Mouse (Mus musculus) midbrain, embryonic 16.5 days (tissue): ENCODE measurements around the gene Sema4c. TPM values are rescaled to one million over a fixed set of nuclear protein-coding genes. Genes with fewer than 3 reads are reported as not detected.

Experiments used
- ATAC-seq: fragments of 200-750 bp; cut with Nextera tagmentation; 2 replicates; pipeline ENCODE4 v1.8.0; 2017; ENCODE audit warnings: moderate TSS enrichment
- H3K27ac ChIP-seq: fragments of 300-500 bp; sonication (generic); 2 replicates; pipeline ENCODE4 v1.5.1; 2014; ENCODE audit warnings: mild to moderate bottlenecking, low read length, mixed read lengths
- H3K27me3 ChIP-seq: fragments of 300-500 bp; sonication (generic); 2 replicates; pipeline ENCODE4 v1.6.1; 2014; ENCODE audit warnings: low read depth, low read length, mixed read lengths; ENCODE audit not compliant: control insufficient read depth, insufficient read depth
- H3K36me3 ChIP-seq: fragments of 300-500 bp; sonication (generic); 2 replicates; pipeline ENCODE4 v1.6.1; 2014; ENCODE audit warnings: mild to moderate bottlenecking, low read length, moderate library complexity, mixed read lengths; ENCODE audit not compliant: control insufficient read depth, insufficient read depth
- H3K4me1 ChIP-seq: fragments of 300-500 bp; sonication (generic); 2 replicates; pipeline ENCODE4 v1.6.1; 2014; ENCODE audit warnings: mild to moderate bottlenecking, low read length, mixed read lengths; ENCODE audit not compliant: control insufficient read depth, insufficient read depth
- H3K4me2 ChIP-seq: fragments of 300-500 bp; sonication (generic); 2 replicates; pipeline ENCODE4 v1.6.1; 2014; ENCODE audit warnings: mild to moderate bottlenecking, low read length, mixed read lengths
- H3K4me3 ChIP-seq: fragments of 300-500 bp; sonication (generic); 2 replicates; pipeline ENCODE4 v1.5.1; 2014; ENCODE audit warnings: low read depth, mild to moderate bottlenecking, low read length, moderate library complexity, mixed read lengths
- H3K9ac ChIP-seq: fragments of 300-500 bp; sonication (generic); 2 replicates; pipeline ENCODE4 v1.6.1; 2014; ENCODE audit warnings: low read depth, low read length, mixed read lengths
- H3K9me3 ChIP-seq: fragments of 300-500 bp; sonication (generic); replicated peaks from 2 replicates; pipeline ENCODE4 v1.6.1; 2014; ENCODE audit warnings: mild to moderate bottlenecking, low read length, mixed read lengths; ENCODE audit not compliant: control insufficient read depth, poor library complexity, severe bottlenecking
- WGBS: fragments of 180-500 bp; shearing (Covaris S2); extraction: QIAGEN DNeasy Blood & Tissue Kit; methylation state at CpG from one replicate; pipeline ENCODE4 v1.1.7; 2014; 5-methylcytosine and 5-hydroxymethylcytosine counted together
- polyA plus RNA-seq: library from polyadenylated mRNA; unstranded; fragments of >200 nt; fragmentation: Nextera tagmentation; extraction: Ambion mirVana; gene quantifications from 2 replicates; pipeline ENCODE4 v1.2.1, GENCODE M21; 2015

Sema4c gene
- polyA plus RNA-seq, 1 experiment from 2014 or later = 24.4 TPM

DNA sequence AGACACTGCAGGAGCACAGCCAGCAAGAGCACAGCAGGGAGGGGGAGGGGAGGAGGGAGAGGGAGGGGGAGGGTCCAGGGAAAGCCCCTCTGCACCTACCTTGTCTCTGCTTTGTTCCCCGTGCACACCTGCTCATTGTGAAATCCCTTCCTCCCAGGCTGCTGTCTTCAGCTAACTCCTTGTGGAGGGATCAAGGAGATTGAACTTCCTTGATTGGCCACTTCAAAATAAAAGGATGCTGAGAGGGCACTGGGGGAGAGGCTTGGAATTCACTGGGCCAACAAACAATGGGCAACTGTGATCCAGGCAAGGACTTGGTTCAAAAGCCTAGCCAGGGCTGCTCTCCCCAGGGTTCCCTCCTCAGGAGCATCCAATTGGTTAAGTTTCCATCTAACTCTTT is 35.0 kb upstream of the Sema4c start:
- no peak for ATAC-seq
- 9% methylated on average over 1 of the region's 1 CpGs for WGBS

DNA sequence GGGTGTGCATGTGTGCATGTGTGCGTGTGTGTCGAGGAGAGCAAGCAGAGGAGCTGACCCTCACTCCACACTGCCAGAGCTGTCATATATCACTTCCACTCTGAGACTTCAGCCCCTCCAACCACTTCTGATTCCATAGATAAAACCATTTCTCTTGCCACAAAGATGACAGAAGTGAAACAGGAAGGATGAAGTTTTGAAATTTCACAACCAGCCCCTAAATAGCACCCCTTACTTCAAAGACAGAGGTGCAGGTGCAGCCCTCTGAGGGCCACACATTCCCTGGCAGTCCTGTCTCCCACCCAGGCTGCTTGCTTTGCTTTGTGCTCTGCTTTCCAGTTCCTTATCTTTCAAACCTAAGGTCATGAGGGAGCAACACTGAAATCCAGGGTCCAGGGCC is 33.3 kb upstream of the Sema4c start:
- H3K36me3 ChIP-seq = no peaks in the 10 kb centered on the region
- WGBS = 84% methylated on average over 2 of the region's 2 CpGs
- no peaks in the 10 kb centered on the region for H3K9me3 ChIP-seq
- H3K9ac ChIP-seq = no peak overlapping the region
- no peak overlapping the region for H3K4me2 ChIP-seq
- no peaks in the 10 kb centered on the region for H3K27me3 ChIP-seq
- peaks cover 2% of the 10 kb centered on the region; the same call in 1 of the 2 replicates for H3K4me1 ChIP-seq
- ATAC-seq = no peak
- H3K27ac ChIP-seq = no peak overlapping the region
- no peak overlapping the region for H3K4me3 ChIP-seq

More for the DNA sequence above, 35.0 kb upstream of the Sema4c start:
- no peaks in the 10 kb centered on the region for H3K27me3 ChIP-seq
- no peak overlapping the region for H3K4me2 ChIP-seq
- H3K9ac ChIP-seq = no peak overlapping the region
- no peaks in the 10 kb centered on the region for H3K36me3 ChIP-seq
- H3K27ac ChIP-seq = no peak overlapping the region
- H3K4me1 ChIP-seq = peaks cover 2% of the 10 kb centered on the region; the same call in 1 of the 2 replicates
- H3K9me3 ChIP-seq = no peaks in the 10 kb centered on the region
- H3K4me3 ChIP-seq = no peak overlapping the region

DNA sequence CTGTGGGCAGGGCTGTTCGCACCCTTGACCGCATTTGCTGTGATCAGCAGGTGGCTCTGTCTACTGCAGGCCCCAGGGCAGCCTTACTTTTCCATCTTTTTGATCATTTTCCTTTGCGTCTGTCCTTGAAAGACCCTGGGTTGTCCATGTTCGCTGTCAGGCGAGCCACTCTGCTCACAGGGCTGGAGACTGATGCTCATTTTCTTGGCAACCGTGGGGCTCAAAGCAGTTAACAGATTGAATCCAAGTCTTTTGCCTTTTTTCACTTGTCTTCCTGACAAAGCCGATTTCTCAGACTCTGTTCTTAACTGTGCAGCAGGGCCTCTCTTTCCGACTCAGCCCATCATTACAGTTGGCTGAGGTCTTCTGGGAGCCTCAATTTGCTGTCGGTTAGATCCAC is 32.5 kb upstream of the Sema4c start:
- 50% methylated on average over 9 of the region's 9 CpGs for WGBS
- Histone ChIP-seq H3K4me1 (peaks cover 2% of the 10 kb centered on the region; the same call in 1 of the 2 replicates), H3K4me2 (no peak overlapping the region), H3K27me3 (no peaks in the 10 kb centered on the region), H3K9ac (no peak overlapping the region), H3K36me3 (no peaks in the 10 kb centered on the region), H3K4me3 (no peak overlapping the region), H3K9me3 (no peaks in the 10 kb centered on the region), H3K27ac (no peak overlapping the region)
- ATAC-seq = no peak

DNA sequence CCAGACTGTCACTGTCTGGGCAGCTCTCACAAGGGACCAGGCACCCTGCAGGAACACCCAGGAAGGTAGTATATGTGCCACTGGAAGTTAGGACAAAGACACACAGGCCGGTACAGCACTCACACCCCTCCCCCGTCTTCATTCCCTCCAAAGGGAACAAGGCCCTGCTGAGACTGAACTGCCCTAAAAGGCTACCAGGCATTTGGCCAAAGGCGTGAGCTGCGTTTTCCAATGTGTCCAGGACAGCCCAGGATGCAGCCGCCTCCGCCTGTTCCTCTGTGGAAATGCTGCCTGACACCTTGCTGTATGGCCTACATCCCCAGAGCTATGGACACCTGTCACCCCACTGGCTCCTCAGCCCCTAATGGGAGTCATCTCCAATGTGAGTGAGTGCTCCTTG is 31.3 kb upstream of the Sema4c start:
- Histone ChIP-seq H3K36me3 (no peaks in the 10 kb centered on the region), H3K9me3 (no peaks in the 10 kb centered on the region), H3K27ac (no peak overlapping the region), H3K4me3 (no peak overlapping the region), H3K9ac (no peak overlapping the region), H3K27me3 (no peaks in the 10 kb centered on the region), H3K4me2 (no peak overlapping the region), H3K4me1 (peaks cover 2% of the 10 kb centered on the region; the same call in 1 of the 2 replicates)
- no peak for ATAC-seq
- 48% methylated on average over 6 of the region's 6 CpGs for WGBS

DNA sequence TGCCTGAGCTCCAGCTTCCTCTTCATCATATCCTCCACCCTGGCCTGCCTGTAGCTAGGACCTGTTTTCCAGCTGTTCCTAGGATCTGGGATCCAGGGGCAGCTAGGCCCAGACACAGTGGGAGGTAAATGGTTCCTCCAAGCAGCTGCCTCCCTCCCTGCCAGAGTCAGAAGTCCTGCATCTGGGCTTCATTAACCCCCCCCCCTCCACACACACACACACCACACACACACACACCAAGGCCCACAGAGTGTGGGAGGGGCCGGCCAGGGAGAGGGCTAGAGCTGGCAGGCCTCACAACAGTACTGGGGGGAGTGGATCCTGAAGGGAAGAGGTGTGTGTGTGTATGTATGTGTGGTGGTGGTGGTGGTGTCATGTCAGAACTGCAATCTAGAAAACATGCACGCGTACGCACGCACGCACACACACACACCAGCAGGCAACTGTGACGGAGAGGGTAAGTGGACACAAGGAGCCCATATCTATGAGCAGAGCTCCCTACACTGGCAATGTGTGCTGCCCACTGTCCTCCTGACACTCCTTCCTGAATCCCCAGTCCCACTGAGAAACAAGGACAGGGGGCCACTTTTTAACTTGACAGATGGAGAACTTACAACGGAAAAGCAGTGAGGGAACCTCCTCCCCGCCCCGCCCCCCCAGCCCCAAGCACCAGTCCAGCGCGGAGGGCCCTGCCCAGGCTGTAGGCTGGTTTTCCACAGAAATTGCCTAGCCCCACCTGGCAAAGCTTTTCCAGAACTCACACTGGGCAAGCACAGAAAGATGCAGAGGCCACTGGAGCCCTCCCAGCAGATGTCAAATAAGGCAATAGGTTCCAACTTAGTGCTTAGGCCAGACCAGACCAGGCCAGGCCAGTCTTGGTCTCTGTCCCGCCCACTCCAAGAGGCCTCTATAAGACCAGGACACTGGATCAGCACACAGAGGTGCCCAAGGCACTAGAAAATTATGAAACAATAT is 30.6 kb upstream of the Sema4c start:
- Histone ChIP-seq H3K36me3 (no peaks in the 10 kb centered on the region), H3K4me2 (no peak overlapping the region), H3K27me3 (no peaks in the 10 kb centered on the region), H3K4me3 (no peak overlapping the region), H3K9ac (no peak overlapping the region), H3K27ac (no peak overlapping the region), H3K4me1 (peaks cover 2% of the 10 kb centered on the region; the same call in 1 of the 2 replicates), H3K9me3 (no peaks in the 10 kb centered on the region)
- 70% methylated on average over 13 of the region's 13 CpGs for WGBS
- no peak for ATAC-seq

DNA sequence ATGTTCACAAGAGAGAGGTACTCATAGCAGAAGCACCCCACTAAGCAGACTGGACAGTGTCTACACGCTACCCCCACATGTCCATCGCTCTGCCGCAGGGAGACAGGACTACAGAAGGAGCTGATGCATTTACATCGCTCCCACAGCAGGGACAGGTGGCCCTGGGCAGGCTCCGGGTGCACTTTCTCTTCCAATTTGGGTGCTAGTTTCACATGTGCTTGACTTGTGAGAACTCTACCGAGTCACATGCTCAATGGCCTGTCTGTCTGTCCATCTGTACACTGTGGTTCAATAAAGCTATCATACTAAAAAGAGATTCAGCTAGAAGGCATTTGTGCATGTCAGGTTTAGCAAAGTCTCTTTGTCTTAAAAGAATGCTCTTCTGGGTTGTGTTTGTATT is 29.7 kb upstream of the Sema4c start:
- Histone ChIP-seq H3K27me3 (peaks cover under 1% of the 10 kb centered on the region; the same call in 1 of the 2 replicates), H3K27ac (no peak overlapping the region), H3K36me3 (no peaks in the 10 kb centered on the region), H3K4me2 (no peak overlapping the region), H3K9me3 (no peaks in the 10 kb centered on the region), H3K9ac (no peak overlapping the region), H3K4me3 (no peak overlapping the region), H3K4me1 (peaks cover 2% of the 10 kb centered on the region; the same call in 1 of the 2 replicates)
- no peak for ATAC-seq
- WGBS = 88% methylated on average over 6 of the region's 6 CpGs

DNA sequence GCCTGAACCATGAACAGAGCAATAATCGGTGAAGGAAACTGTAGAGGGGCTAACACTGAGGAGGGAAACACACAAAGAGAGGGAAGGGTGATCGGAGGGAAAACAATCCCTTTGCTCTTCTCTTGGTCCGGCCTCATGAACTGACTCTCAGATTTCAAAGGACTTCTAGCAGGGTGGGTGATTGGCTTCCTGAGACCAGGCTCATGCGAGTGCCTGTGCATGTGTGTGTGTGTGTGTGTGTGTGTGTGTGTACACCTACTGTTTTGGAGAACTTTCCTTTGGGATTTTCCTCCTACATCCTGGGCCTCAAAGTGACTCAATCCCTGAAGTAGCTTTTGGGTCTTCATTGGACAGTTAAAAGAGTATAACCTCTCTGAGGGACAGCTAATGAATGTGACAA is 28.1 kb upstream of the Sema4c start:
- H3K9me3 ChIP-seq = no peaks in the 10 kb centered on the region
- H3K9ac ChIP-seq = no peak overlapping the region
- no peaks in the 10 kb centered on the region for H3K36me3 ChIP-seq
- no peak overlapping the region for H3K4me2 ChIP-seq
- WGBS = 42% methylated on average over 4 of the region's 4 CpGs
- H3K27me3 ChIP-seq = peaks cover 3% of the 10 kb centered on the region; the same call in 1 of the 2 replicates
- no peak overlapping the region for H3K27ac ChIP-seq
- H3K4me3 ChIP-seq = no peak overlapping the region
- peaks cover 2% of the 10 kb centered on the region; the same call in 1 of the 2 replicates for H3K4me1 ChIP-seq
- no peak for ATAC-seq

DNA sequence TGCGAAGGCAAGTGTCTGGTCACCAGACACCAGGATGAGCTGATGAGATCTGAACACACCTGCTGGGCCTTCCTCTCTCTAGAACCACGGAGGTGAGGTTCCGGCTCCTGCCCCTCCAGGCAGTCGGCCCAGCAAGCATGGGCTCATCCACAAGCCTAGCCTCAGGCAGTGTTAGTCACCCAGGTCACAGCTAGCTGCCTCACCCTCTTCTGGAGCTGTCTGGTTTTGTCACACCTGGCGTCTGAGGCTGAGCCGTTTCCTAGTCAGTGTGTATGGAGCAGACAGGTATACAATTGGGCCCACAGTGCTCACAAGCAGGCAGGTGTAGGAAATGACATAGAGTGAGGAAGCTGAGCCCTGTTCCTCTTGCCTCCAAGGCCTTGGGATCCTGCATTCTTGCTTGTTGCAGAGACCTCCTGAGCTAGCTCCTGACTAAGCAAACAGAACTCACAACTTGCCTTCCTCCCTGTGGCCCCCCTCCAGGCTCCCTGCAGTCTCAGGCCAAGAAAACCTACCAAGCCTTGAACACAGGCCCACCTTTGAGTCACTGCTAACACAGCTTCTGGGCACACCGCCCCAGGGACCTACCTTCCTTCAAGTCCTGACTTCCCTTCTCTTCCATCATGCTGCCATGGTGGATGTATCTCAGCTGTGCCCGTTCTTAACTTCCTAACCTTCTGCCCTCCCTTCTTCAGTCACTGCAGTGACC is 25.4 kb upstream of the Sema4c start:
- Histone ChIP-seq H3K4me1 (peaks cover 14% of the 10 kb centered on the region), H3K9me3 (no peaks in the 10 kb centered on the region), H3K4me3 (no peak overlapping the region), H3K27me3 (peaks cover 3% of the 10 kb centered on the region; the same call in 1 of the 2 replicates), H3K9ac (no peak overlapping the region), H3K27ac (no peak overlapping the region), H3K36me3 (no peaks in the 10 kb centered on the region), H3K4me2 (no peak overlapping the region)
- no peak for ATAC-seq
- WGBS = 86% methylated on average over 8 of the region's 8 CpGs

DNA sequence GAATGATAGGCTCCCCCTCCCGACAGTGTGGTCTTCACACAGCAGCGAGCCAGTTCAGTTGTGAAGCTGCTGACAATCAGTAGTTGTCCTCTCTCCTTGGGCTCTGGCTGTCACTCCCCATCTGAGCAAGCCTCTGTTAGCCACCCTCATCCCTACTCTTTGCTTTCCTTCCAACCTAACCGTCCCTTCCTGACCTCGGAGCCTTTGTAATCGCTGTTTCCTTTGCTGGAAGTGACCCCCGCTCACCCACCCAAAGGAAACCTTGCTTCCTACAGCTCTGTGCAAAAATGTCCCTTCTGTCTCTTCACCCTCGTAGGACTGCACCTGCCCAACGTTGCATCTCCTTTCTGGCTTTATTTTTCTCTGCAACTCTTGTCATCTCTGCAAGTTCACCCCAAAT is 24.1 kb upstream of the Sema4c start:
- ATAC-seq = no peak
- WGBS = 81% methylated on average over 8 of the region's 8 CpGs
- peaks cover 3% of the 10 kb centered on the region; the same call in 1 of the 2 replicates for H3K27me3 ChIP-seq

More for the DNA sequence above, 24.1 kb upstream of the Sema4c start:
- Histone ChIP-seq H3K36me3 (no peaks in the 10 kb centered on the region), H3K4me3 (no peak overlapping the region), H3K4me2 (no peak overlapping the region), H3K27ac (no peak overlapping the region), H3K9ac (no peak overlapping the region), H3K9me3 (no peaks in the 10 kb centered on the region), H3K4me1 (peaks cover 14% of the 10 kb centered on the region)
